Mouse (Mus musculus) erythroid progenitor cell, adult 5-6 weeks (primary cell): ENCODE measurements around the gene Panx3. TPM values are rescaled to one million over a fixed set of nuclear protein-coding genes. Genes with fewer than 3 reads are reported as not detected.

ENCODE experiments used
- ATAC-seq: replicated peaks from 2 replicates; pipeline ENCODE4 v1.8.0; 2016; ENCODE audit warnings: moderate number of reproducible peaks, mild to moderate bottlenecking, moderate TSS enrichment, inconsistent platforms; ENCODE audit not compliant: poor library complexity, low FRiP score, severe bottlenecking
- total RNA-seq, 2 experiments: library from RNA; stranded (forward) in 1 of 2; stranded (reverse) in 1 of 2; fragments of 150-400 nt in 1 of 2; fragments of 186-747, 209-891 nt in 1 of 2; gene quantifications; 2 replicates each; pipeline versions ENCODE4 v1.2.3 to v1.2.4; 2015 to 2017; ENCODE audit warnings: low replicate concordance in 2 of 2

The Panx3 gene
- total RNA-seq (2015; ENCODE audit: low replicate concordance) (not detected in 2 replicates), total RNA-seq (2017; ENCODE audit: low replicate concordance) (not detected in 2 replicates)

DNA sequence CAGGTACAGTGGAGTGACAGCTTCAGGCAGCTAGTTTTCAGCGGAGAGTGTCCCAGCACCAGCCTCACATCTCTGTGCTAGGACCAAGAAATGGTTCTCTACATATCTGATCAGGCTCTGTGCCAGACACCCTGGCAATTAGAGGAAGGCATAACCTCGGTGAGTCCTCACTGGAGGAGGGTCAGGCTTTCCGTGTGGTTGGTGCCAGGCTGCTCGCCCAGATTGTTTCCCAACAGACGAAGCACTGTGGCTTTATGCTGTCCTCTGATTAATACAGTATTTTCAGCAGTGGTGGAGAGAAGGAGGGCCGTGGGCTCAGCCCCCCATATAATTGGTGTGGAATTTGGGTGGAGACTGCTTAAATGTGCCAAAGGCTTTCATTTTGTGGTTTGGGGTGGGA, at the start of gene Panx3:
Panx3 (minus strand) TSS at position 121 of the 400 bp plus-strand sequence.
- no peak for ATAC-seq

DNA sequence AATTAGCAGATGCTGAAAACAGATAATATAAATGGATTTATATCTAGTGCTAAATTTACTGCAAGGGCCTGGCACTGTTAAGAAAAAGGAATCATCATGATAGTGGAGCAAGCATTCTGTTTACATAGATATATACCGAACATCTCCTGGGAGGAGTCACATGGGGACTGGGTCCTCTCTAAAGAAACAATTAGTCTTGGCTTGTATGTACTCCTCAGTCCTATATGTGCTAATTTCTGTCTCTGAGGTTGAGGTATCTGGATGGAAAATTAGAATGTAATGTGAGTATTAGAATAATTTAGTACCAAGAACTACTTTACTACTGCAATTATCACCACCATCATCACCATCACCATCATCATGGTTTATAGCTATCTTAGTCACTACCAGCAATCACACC, 47.1 kb upstream of the Panx3 start, which contains the start of gene Olfr160:
Olfr160 (minus strand) TSS at position 101 of the 400 bp plus-strand sequence.
- no peak for ATAC-seq

GRCm38 (mm10) chr9:37689970-37690686, 21.1 kb upstream of the Panx3 start:
- ATAC-seq: no peak

DNA sequence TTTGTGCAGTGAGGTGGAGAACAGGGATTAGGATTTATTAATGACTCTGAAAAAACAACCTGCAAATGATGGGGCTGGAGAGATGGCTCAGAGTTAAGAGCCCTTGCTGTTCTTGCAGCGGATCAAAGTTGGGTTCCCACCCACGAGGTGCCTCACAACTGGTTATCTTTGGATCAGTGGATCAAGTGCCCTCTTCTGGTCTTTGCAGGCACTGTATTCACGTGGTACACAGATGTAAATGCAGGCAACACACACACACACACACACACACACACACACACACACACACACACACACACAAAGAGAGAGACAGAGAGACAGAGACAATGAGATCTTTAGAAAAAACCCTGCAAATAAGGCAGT, 18.9 kb upstream of the Panx3 start:
- ATAC-seq: no peak

GRCm38 (mm10) chr9:37687288-37687940, 18.4 kb upstream of the Panx3 start:
- no peak for ATAC-seq

DNA sequence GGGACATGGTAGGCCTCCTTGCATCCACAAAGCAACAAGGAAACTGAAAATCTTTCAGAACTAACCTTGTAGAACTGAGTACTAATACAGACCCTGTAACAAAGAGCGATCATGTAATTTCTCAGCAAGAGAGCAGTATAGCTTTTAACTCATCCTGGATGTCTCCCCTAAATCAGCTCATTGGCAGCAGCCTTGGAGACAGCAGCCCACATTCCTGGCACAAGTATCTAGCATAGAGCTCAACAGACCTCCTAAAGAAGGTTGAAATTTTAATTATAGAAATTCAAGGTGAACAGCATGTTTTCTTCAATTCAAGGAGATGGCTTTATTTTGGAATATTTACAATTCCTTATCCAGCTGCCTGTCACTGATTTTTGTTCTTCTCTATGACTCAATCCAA, 12.1 kb upstream of the Panx3 start:
- ATAC-seq: no peak

- no peak for ATAC-seq
These were observed 6.3 kb upstream of the Panx3 start for GRCm38 (mm10) chr9:37675287-37675686.

- ATAC-seq: no peak
These were observed 1.2 kb upstream of the Panx3 start for GRCm38 (mm10) chr9:37670261-37670660.

- ATAC-seq: no peak
These were observed 643 bp upstream of the Panx3 start for GRCm38 (mm10) chr9:37669678-37670077.

DNA sequence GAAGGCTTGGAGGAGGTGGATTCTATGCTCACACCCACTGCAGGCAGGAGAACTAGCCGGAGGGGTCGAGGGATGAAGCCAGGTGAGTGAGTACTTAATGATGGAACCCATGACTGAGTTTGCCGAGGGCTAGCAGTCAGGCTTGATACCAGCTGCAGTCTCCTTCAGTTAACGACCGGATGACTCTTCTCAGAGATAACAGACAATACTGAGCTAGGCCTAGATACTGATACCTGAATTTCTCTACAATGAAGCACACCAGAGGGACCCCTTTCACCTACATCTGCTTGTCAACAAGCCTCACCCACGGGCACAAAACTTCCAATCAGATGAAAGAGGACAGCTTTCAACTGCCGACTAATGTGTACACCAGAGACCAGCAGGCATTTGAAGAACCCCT, 3.0 kb downstream of the Panx3 start:
- no peak for ATAC-seq

GRCm38 (mm10) chr9:37664604-37665003, 4.4 kb downstream of the Panx3 start:
- no peak for ATAC-seq

GRCm38 (mm10) chr9:37663210-37663609, 5.8 kb downstream of the Panx3 start:
- no peak for ATAC-seq

DNA sequence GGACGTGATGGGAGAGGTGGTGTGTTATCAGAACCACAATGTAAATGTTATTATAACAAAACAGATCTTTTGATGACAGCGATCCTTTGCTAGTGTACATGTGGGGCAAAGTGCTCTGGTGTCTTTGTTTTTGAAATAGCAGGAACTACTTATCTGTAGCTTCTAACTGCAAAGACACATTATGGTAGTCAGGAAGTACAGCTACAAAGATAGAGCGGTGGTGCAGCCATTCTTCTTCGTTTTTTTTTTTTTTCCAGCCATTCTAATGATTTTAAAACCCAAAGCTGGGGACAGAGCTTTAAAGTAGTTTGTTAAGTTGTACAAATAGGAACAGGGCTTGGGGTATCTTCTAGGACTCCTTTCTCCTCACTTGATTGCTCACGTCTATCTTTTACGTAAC, 9.6 kb downstream of the Panx3 start:
- no peak for ATAC-seq

- ATAC-seq: peak; percentile 90
These were observed 12.0 kb downstream of the Panx3 start, which contains the start of gene Tbrg1 for GRCm38 (mm10) chr9:37656931-37657481. Tbrg1 (minus strand) TSS chr9:37657312.

- peak; percentile 35 for ATAC-seq
These were observed 12.6 kb downstream of the Panx3 start for GRCm38 (mm10) chr9:37656439-37656881.

GRCm38 (mm10) chr9:37655961-37656360, 13.1 kb downstream of the Panx3 start:
- ATAC-seq: no peak

DNA sequence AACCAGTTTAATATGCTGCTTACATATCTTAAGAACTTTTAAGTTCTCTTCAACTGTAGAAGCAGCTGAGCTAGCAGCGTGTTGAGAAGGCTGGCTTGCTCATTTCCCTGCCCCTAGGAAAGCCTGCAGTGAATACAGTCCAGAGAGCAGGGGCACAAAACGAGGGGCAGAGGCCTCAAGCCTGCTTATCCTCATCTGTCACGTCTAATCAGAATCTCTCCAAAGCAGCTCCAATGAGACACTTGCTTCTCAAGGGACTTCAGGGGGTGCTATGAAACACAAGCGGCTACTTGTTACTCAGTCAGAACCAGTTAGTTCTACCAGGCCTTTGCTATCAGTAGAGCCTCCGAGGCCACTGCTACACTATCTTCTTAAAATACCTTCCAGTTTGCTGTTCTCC, 15.2 kb downstream of the Panx3 start:
- ATAC-seq: no peak

DNA sequence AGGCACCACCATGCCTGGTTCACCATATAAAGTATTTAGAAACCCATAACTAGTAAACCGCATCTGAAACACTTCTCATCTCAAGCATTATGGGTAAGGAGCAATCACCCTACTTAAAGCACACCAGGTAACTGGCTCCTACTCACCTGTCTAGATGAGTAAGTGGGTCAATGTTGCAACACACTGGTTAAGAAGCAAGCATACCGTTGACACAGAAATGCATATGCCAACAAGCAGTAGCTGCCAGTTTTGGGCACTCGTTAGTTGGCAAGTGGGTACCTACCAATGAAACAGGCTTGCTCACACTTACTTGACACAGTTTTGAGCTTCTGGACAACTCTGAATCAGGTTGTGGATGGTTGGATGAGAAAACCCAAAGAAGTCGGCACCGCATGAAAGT, 18.4 kb downstream of the Panx3 start:
- ATAC-seq: no peak

GRCm38 (mm10) chr9:37646246-37646645, 22.8 kb downstream of the Panx3 start:
- no peak for ATAC-seq

- ATAC-seq: no peak
These were observed 30.3 kb downstream of the Panx3 start for GRCm38 (mm10) chr9:37638721-37639120.
